Mouse (Mus musculus): ENCODE results near the gene Eppin.

Eppin gene

DNA sequence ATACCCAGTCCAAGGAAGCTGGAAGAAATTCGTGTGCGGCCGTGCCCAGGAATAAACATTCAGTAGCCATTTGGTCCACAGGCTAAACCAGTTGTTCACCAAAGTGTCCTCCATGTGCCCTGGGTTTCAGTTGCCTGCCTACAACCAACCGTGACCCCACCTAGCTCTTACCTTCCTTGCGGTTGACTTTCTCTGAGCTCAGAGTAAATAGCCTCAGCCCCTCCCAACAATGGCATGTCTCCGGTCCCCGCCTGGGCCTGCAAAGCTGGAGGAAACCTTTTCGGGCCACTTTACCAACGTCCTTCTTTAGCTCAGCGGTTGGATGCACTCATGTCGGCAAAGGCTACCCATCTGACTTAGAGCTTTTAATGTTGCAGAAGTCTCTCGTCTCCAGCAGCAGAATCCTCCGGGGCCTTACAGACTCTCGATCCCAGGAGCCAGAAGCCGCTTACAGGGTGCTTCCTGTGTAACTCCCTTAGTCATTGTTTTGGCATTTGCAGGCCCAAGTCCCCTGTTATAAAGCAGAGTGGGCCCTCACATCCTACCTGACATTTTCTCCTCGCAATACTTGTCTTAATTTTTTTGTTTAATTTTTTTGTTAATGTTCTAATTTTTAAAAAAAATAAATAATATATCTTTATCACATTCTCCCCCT, 34.3 kb downstream of the Eppin start:
- no peak for DNase-seq

DNA sequence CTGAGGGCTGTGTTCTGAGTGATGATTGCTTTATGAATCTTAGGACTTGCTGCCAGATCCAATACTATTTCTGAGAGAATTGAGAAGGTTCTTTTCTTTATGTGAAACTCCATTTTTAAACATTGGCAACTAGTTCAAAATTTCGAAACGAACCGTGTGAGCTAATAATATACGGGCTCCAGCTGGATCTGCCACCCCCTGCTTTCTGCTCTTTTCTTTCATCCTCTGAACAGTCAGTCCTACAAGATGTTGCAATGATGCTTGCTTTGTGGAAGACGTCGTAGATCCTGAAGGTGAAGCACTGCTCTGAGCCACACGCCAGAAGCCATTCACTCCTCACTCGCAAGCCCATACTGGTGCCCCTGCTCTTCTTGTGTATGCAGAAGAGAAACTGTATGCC, 35.0 kb downstream of the Eppin start:
- DNase-seq, result no peak

DNA sequence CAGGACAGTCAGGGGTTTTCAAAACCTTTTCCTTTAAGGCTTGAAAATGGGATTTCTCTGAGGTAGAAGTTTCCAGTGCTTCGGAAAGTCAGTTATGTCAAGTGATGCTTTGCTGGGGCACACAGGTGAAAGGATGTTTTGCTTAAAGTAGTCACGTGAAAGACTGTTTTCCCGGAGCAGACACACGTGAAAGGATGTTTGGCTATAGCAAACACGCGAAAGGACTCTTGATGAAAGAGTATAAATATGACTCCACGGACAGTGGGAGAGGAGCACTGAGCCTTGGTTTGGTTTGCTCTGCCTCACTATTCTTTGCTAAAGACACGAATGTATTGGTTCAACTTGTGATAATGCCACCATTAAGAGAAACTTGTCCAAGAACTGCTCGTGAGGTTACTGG, 41.9 kb downstream of the Eppin start:
- no peak for DNase-seq

DNA sequence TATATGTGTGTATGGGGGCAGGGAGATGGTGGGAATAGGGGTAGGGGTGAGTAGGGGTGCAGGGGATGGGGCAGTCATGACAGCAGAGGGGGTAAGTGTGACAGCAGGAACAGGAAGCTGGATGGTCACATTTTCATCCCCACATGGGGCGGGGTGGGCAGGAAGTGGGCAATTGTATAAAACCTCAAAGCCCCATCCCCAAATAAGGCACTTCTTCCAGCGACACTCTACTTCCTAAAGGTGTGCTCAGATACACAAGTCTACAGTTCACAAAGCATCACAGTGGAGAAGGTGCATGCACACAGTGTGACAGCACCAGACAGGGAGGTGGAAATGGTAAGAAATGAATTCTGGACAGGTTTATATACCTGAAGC, 42.5 kb downstream of the Eppin start:
- DNase-seq, result no peak

DNA sequence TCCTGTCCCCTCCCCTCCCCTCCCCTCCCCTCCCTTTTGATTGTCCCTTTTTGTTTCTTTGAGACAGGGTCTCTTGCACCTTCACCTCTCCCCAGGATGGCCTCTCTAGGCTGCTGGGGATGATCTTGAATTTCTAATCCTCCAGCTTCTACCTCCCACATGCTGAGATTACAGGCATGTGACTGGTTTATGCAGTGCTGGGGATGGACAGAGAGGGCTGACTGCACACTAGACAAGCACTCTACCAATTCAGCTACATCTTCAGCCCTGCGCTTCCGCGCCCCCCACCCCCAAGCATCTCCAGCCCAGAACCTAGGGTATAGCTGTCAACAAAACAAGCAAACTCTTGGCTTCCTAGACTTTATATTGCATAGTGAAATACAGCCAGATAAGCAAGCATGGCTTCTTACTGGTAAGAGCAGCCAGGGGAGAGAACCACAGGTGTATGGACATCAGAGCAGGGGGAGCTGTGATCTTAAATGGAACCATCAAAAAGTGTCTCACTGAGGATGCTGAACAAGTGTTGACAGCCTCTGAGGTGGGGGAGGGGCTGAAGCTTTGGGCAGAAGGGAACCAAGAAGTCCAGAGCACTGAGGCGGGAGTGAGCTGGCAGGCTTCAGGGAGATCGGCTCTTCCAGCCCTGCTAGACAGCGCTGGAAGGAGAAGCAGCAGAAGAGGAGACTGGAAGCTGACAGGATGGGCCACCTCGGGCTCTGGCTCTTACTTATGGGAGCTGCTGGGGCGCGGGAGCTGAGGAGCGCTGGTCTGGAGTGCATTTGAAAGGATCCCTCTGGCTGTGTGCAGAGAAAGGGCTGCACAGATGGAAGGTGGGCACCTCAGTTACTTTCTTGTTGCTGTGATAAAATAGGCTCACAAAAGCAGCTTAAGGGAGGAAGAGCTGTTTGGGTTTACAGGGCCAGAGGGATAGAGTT, 43.2 kb downstream of the Eppin start:
- no peak for DNase-seq

DNA sequence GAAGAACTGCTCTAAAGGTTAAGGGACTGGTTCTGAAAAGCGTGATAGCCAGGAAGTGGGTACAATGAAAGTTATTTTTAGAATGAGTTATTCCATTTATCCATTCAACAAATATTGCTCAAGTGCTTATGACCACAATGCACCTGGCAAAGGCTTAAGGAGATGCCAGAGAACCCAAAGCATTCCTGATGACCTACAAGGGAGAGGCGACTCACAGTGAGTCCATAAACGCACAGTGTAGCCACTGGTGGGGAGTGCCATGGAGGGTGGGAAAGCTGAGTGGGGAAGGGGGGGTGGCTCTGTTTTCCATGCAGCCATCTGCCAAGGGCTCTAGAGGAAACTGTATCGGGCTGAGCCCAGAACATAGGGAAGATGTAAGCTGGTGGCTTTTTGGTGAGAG, 44.1 kb downstream of the Eppin start:
- DNase-seq, result no peak

DNA sequence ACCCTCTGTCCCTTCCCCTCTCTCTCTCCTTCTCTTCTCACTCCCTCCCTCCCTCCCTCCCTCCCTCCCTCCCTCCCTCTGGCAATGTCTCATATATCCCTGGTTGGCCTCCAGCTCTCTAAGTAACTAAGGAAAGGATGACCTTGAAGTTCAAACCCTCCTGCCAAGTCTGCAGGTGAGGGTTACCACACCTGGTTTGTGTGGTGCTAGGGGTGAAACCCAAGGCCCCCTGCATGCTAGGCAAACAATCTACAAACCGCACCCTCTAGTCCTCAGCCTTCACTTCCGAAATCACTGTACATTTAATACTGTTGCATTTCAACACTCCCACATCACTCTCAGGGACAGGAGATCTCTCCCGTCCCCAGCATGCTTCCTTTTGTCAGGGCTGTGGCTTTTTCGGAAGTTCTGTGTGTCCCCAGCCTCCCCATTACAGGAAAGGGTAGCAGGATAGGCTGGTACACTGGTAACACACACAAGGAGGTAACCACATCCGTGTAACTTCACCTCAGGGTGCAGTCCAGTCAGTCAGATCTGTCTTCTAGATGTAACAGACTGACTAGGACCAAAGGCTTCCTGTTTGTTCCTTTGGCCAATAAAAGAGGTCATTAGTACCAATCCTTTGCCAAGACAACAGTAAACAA, 48.8 kb downstream of the Eppin start:
- no peak for DNase-seq

DNA sequence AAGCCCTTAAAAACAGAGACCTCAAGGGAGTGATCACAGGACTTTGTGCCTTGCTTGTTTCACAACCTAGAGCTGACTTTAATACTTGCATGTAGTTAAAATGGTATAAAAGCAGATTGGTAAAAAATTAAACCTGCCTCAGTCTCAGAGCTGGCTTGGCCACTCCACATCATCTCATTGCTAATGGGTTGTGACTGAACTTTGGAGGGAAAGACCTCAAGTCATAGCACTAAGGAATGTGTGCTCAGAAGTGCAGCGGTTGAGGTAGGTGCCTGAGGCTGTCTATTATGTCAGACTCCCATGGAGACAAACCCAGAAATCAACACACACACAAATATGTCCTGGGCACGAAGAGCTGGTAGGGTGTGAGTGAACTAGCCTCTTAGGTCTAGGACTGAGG, 49.6 kb downstream of the Eppin start:
- DNase-seq, result no peak

DNA sequence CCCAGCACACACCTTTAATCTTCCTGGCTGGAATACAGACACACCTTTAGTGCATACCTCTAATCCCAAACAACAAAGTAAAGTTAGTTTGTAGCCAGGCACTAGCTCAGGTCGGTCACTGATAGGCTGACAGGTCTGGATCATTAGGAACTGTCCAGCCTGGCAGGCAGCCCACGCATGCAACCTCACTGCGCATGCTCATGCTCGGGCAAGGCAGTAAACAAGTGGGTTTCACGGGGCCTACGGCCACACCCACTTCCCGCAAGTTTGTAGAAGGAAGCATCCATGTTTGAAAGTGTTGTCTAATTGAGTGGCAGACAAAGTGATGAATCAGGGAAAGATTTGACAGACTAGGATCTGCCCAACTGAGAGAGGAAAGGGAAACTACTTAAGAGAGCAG, 50.8 kb downstream of the Eppin start:
- no peak for DNase-seq

DNA sequence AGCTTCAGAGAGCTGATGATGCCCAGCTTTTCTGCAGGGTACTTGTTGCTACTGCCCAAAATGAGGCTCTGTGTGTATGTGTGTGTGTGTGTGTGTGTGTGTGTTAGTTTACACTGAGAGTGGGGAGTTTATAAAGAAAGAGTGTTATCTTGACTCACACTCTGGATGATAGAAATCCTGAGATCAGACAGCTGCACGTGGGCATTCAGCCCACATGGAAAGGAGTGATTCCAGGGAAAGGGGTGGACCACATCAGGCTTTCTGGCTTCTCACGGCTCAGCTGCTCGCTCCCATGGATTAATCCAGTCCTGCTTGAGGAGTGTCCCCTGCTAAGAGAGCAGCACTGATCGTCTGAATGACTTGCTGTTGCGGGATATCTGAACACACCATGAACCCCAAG, 51.3 kb downstream of the Eppin start:
- no peak for DNase-seq

DNA sequence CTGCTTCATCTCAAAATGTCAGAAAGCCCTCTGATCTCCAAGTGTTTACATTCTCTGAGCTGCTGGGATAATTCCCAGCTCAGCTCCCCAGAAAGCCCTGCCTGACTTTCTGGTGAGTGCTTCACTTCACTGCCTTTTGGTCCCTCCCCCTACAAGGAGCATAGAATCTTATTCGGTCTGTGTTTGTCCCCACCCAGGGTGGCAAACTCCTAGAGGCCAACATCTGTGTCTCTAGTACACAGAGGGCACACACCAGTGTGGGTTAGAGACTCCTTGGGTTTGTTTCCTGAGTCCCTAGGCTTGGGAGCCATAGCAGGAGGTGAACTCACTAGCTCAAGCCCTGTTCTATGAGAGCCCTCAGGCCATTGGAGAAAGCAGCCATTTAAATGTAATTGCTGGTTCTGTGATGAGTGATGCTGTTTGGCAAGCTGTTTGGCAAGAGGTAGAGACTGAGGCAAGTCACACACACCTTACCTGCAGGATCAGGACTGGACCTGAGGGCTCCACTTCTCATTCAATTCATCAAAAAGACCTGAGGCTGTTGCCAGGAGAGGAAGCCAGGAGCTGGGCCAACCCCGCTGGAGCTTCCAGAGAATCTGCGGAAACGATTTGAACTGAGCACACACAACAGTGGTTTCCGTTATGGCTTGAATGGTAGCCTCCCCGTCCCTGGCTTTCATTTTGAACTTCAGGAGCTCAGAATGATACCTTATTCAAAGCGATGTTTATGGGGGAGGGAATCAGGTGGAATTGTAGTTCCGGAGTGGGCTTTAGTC, 52.6 kb downstream of the Eppin start:
- DNase-seq, result no peak

Measured in cerebellum, adult 18-20 months (tissue).